Mouse (Mus musculus): ENCODE data around the gene Tsen2. TPM values are rescaled to one million over a fixed set of nuclear protein-coding genes. Genes with fewer than 3 reads are reported as not detected.

The Tsen2 gene
- polyA plus RNA-seq, 1 experiment from 2014 or later, result 25.5 TPM

DNA sequence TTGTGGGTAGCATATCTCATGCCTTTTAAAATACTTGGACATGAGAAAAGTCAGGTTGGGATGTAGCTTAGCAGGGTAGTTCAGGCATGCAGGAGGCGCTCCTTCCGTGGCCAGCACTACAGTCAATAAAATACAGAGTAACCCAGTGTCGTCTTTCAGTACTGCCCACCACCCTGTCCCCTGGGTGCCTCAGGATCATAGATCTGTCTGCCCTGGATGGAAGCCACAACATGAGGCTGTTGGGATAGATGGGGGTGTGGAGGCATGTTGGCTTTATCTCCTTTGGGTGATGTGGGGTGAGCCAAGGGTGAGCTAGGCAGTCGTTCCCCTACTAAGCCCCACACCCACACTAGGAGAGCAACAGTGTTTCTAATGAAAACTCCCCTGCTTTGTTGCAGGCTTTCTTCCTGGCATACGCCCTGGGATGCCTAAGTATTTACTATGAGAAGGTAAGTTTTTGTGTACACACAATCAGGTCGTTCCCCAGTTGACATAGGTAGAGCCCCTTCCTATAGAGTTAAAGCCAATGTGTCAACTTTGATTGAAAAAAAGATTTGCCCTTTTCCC, 21.1 kb downstream of the Tsen2 start:
- H3K27me3 ChIP-seq (replicated peaks; ENCODE audit: control insufficient read depth, insufficient read depth, low read length), result no peaks in the 10 kb centered on the region
- H3K4me1 ChIP-seq (ENCODE audit: control insufficient read depth, insufficient read depth, low read length), result no peaks in the 10 kb centered on the region
- H3K4me3 ChIP-seq (ENCODE audit: low read length), result no peak overlapping the region
- peaks cover 19% of the 10 kb centered on the region for H3K36me3 ChIP-seq (ENCODE audit: control insufficient read depth, insufficient read depth, low read length)
- no peak overlapping the region for H3K27ac ChIP-seq (ENCODE audit: low read length)
- ATAC-seq, result no peak
- H3K9me3 ChIP-seq (ENCODE audit: control insufficient read depth, low read length), result 0 out of 2 replicates have a peak, but pooled peaks cover 2% of the 10 kb centered on the region
- 78% methylated on average over 6 of the region's 6 CpGs for WGBS
- no peak overlapping the region for H3K9ac ChIP-seq (ENCODE audit: low read depth, low read length)
- no peak overlapping the region for H3K4me2 ChIP-seq (ENCODE audit: low read depth, low read length)

DNA sequence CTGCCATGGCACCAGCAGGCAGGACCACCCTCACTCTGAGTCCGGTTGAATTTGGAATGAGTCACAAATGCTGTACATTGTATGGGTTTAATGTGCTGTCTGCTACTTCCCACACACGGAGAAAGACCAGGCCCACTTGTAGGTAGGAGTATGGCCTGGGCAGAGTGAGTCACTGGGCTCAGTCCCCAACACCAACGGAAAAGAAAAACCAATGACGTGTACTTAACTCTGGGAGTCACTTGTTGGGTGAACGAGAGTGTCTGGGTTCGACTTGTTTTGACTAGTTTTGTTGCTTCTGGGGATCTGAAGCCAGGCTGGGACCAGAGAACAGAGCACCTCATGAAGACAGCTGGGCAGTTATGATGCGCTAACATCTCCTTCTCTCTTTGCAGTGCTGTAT, 29.7 kb downstream of the Tsen2 start:
- peaks cover 8% of the 10 kb centered on the region for H3K36me3 ChIP-seq (ENCODE audit: control insufficient read depth, insufficient read depth, low read length)
- H3K4me3 ChIP-seq (ENCODE audit: low read length), result no peak overlapping the region
- no peak overlapping the region for H3K4me2 ChIP-seq (ENCODE audit: low read depth, low read length)
- H3K27me3 ChIP-seq (replicated peaks; ENCODE audit: control insufficient read depth, insufficient read depth, low read length), result no peaks in the 10 kb centered on the region
- H3K4me1 ChIP-seq (ENCODE audit: control insufficient read depth, insufficient read depth, low read length), result no peaks in the 10 kb centered on the region
- no peak for ATAC-seq
- H3K27ac ChIP-seq (ENCODE audit: low read length), result no peak overlapping the region
- H3K9me3 ChIP-seq (ENCODE audit: control insufficient read depth, low read length), result 0 out of 2 replicates have a peak, but pooled peaks cover 1% of the 10 kb centered on the region
- H3K9ac ChIP-seq (ENCODE audit: low read depth, low read length), result no peak overlapping the region
- 88% methylated on average over 7 of the region's 7 CpGs for WGBS

DNA sequence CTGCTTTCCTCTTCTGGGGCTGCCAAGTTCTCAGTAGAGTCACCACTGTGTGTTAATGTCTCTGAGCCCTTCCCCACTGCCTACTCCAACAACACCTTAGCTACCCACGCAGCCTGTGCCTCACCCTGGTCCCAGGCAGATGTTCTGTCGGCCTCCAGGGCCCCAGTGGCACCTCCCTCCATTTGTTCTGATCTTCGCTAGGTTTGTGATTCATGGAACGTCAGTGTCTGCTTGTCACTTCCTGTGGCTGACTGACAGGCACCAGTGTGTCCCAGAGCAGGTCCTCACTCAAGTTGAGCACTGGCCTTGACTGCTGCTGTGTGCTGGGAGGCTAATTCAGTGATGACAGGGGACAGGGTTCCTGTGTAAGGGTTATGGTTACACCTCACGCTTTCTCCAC, 32.9 kb downstream of the Tsen2 start:
- Histone ChIP-seq H3K9ac (ENCODE audit: low read depth, low read length) (no peak overlapping the region), H3K4me2 (ENCODE audit: low read depth, low read length) (no peak overlapping the region), H3K4me1 (ENCODE audit: control insufficient read depth, insufficient read depth, low read length) (no peaks in the 10 kb centered on the region), H3K27me3 (replicated peaks; ENCODE audit: control insufficient read depth, insufficient read depth, low read length) (no peaks in the 10 kb centered on the region), H3K36me3 (ENCODE audit: control insufficient read depth, insufficient read depth, low read length) (no peaks in the 10 kb centered on the region; the same call in 1 of the 2 replicates), H3K9me3 (ENCODE audit: control insufficient read depth, low read length) (no peaks in the 10 kb centered on the region), H3K4me3 (ENCODE audit: low read length) (no peak overlapping the region), H3K27ac (ENCODE audit: low read length) (no peak overlapping the region)
- ATAC-seq, result no peak
- 83% methylated on average over 5 of the region's 5 CpGs for WGBS

DNA sequence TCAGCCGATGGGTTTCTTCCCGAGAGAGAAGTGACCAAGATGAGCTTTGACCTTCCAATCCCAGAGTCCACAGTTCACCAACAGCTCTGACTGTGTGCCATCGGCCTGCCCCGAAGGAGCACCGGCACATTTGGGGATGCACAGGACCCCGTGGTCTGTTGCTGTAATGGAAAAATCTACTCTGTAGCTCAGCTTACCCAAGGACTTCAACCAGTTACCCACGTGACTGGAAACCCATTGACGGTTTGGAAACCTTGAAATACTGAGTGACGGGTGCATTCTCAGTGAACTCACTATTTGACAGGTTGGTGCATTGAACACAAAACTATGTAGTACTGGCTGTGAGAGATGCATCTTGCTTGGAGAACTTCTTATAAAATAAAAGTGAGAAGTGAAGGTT, 33.5 kb downstream of the Tsen2 start:
- H3K4me2 ChIP-seq (ENCODE audit: low read depth, low read length), result no peak overlapping the region
- H3K9me3 ChIP-seq (ENCODE audit: control insufficient read depth, low read length), result no peaks in the 10 kb centered on the region
- no peak for ATAC-seq
- H3K27ac ChIP-seq (ENCODE audit: low read length), result no peak overlapping the region
- no peaks in the 10 kb centered on the region for H3K4me1 ChIP-seq (ENCODE audit: control insufficient read depth, insufficient read depth, low read length)
- 90% methylated on average over 9 of the region's 9 CpGs for WGBS
- H3K4me3 ChIP-seq (ENCODE audit: low read length), result no peak overlapping the region
- no peaks in the 10 kb centered on the region for H3K27me3 ChIP-seq (replicated peaks; ENCODE audit: control insufficient read depth, insufficient read depth, low read length)
- no peak overlapping the region for H3K9ac ChIP-seq (ENCODE audit: low read depth, low read length)
- peaks cover 3% of the 10 kb centered on the region; the same call in 1 of the 2 replicates for H3K36me3 ChIP-seq (ENCODE audit: control insufficient read depth, insufficient read depth, low read length)

DNA sequence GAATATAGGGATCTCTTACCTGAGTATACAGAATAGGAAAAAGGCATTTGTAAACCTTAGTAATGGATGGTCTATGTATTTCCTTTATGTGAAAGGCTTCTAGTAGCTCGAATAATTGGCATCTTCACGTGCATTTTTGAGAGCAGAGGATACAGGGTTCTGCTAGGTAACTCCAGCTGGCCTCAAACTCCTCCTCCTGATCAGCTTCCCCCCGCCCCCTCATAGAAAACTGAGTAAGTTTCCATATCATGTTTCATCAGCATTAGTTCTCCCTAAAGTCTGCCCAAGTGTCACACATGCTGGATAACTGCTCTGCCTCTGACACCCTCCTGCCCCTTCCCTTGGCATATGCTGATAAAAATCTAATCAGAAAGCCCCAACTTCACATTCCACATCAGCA, 36.3 kb downstream of the Tsen2 start:
- Histone ChIP-seq H3K9ac (ENCODE audit: low read depth, low read length) (no peak overlapping the region), H3K27me3 (replicated peaks; ENCODE audit: control insufficient read depth, insufficient read depth, low read length) (no peaks in the 10 kb centered on the region), H3K4me3 (ENCODE audit: low read length) (no peak overlapping the region), H3K27ac (ENCODE audit: low read length) (no peak overlapping the region), H3K4me2 (ENCODE audit: low read depth, low read length) (no peak overlapping the region), H3K4me1 (ENCODE audit: control insufficient read depth, insufficient read depth, low read length) (no peaks in the 10 kb centered on the region), H3K9me3 (ENCODE audit: control insufficient read depth, low read length) (no peaks in the 10 kb centered on the region), H3K36me3 (ENCODE audit: control insufficient read depth, insufficient read depth, low read length) (peaks cover 3% of the 10 kb centered on the region; the same call in 1 of the 2 replicates)
- no peak for ATAC-seq
- WGBS, result 85% methylated on average over 3 of the region's 3 CpGs

DNA sequence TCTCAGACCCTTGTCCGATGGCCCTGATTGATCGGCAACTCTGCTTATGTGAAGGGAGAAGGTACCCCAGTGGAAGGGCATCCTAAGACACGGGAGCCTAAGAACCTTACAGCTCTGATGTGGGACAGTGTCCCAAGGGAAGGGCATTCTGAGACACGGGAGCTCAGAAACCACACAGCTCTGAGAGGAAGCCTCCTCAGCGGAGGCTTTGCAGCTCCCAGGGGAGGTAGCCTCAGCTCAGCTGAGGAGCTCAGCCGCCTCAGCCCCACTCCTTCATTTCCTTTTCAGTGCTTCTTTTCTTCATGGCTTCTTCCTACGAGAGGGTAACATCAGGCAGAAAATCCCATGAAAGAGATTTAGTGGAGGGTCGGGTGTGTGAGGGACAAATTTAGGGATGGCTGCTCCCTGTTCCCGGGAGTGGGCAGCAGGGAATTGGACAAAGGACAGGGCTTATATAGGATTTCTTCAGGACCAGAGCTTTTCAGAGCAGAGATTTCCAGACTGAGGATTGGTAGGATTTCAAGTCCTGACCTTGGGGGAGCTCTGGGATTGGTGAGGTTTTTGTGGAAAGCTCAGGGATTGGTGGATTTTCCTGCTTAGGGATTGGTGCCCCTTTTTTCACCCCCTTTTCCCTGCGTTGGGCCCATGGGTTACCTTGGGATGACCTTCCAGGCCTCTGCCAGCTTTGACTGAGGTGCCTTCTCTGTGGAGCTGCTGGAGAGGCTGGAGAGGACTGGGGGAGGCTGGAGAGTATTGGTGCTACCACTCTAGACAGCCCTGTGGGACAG, 38.1 kb downstream of the Tsen2 start:
- 80% methylated on average over 10 of the region's 10 CpGs for WGBS
- no peak for ATAC-seq

DNA sequence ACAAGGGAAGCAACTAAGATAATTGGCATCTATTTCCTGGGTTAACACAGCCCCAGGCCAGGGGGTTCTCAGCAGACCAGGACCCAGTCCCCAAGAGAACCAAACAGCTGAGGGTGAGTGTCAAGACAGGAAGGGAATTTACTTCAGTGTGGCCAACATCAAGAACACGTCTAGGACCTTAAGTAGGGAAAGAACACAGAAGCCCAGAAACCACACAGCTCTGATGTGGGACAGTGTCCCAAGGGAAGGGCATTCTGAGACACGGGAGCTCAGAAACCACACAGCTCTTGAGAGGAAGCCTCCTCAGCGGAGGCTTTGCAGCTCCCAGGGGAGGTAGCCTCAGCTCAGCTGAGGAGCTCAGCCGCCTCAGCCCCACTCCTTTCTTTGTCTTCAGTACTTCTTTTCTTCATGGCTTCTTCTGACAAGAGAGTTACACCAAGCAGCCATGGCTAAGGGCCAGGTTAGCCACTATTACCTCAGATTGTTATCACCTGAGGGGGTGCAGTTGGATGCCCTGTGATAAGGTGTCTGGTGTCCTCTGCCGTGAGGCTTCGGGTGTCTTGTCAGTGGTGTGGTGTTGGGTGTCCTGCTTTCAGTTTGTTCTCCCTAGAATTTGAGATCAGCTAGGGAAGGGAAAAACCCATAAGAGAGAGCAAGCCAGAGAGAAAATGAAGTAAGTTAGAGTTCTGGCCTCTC, 39.1 kb downstream of the Tsen2 start:
- WGBS, result 79% methylated on average over 6 of the region's 6 CpGs

More for the DNA sequence above, 38.1 kb downstream of the Tsen2 start:
- Histone ChIP-seq H3K9me3 (ENCODE audit: control insufficient read depth, low read length) (no peaks in the 10 kb centered on the region), H3K27ac (ENCODE audit: low read length) (no peak overlapping the region), H3K4me1 (ENCODE audit: control insufficient read depth, insufficient read depth, low read length) (no peaks in the 10 kb centered on the region), H3K4me3 (ENCODE audit: low read length) (no peak overlapping the region), H3K9ac (ENCODE audit: low read depth, low read length) (no peak overlapping the region), H3K36me3 (ENCODE audit: control insufficient read depth, insufficient read depth, low read length) (peaks cover 3% of the 10 kb centered on the region; the same call in 1 of the 2 replicates), H3K27me3 (replicated peaks; ENCODE audit: control insufficient read depth, insufficient read depth, low read length) (no peaks in the 10 kb centered on the region), H3K4me2 (ENCODE audit: low read depth, low read length) (no peak overlapping the region)

DNA sequence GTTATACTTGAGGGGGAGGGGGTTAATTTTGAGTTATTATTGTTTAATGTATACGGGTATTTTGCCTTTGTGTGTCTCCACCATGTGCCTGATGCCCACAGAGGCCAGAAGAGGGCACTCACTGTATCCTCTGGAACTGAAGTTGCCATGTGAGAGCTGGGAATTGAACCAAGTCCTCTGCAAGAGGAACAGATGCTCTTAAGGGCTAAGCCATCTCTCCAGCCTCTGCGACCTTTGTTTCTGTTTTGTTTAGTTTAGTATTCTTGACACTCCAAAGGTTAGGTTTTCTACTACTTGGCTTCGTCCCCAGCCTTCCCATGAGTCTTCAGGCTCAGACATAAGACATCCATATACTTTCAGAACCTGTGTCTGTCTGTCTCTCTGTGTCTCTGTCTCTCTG, 39.7 kb downstream of the Tsen2 start:
- no peak for ATAC-seq
- H3K27me3 ChIP-seq (replicated peaks; ENCODE audit: control insufficient read depth, insufficient read depth, low read length), result no peaks in the 10 kb centered on the region
- no peaks in the 10 kb centered on the region for H3K9me3 ChIP-seq (ENCODE audit: control insufficient read depth, low read length)
- H3K9ac ChIP-seq (ENCODE audit: low read depth, low read length), result no peak overlapping the region
- H3K4me3 ChIP-seq (ENCODE audit: low read length), result no peak overlapping the region
- WGBS, result 73% methylated on average over 3 of the region's 3 CpGs
- H3K27ac ChIP-seq (ENCODE audit: low read length), result no peak overlapping the region
- no peak overlapping the region for H3K4me2 ChIP-seq (ENCODE audit: low read depth, low read length)
- no peaks in the 10 kb centered on the region for H3K4me1 ChIP-seq (ENCODE audit: control insufficient read depth, insufficient read depth, low read length)
- peaks cover 3% of the 10 kb centered on the region; the same call in 1 of the 2 replicates for H3K36me3 ChIP-seq (ENCODE audit: control insufficient read depth, insufficient read depth, low read length)

More for the DNA sequence above, 39.1 kb downstream of the Tsen2 start:
- peaks cover 3% of the 10 kb centered on the region; the same call in 1 of the 2 replicates for H3K36me3 ChIP-seq (ENCODE audit: control insufficient read depth, insufficient read depth, low read length)
- no peak overlapping the region for H3K27ac ChIP-seq (ENCODE audit: low read length)
- no peak overlapping the region for H3K4me2 ChIP-seq (ENCODE audit: low read depth, low read length)
- H3K9me3 ChIP-seq (ENCODE audit: control insufficient read depth, low read length), result no peaks in the 10 kb centered on the region
- H3K4me1 ChIP-seq (ENCODE audit: control insufficient read depth, insufficient read depth, low read length), result no peaks in the 10 kb centered on the region
- H3K27me3 ChIP-seq (replicated peaks; ENCODE audit: control insufficient read depth, insufficient read depth, low read length), result no peaks in the 10 kb centered on the region
- ATAC-seq, result no peak
- no peak overlapping the region for H3K4me3 ChIP-seq (ENCODE audit: low read length)
- H3K9ac ChIP-seq (ENCODE audit: low read depth, low read length), result no peak overlapping the region

DNA sequence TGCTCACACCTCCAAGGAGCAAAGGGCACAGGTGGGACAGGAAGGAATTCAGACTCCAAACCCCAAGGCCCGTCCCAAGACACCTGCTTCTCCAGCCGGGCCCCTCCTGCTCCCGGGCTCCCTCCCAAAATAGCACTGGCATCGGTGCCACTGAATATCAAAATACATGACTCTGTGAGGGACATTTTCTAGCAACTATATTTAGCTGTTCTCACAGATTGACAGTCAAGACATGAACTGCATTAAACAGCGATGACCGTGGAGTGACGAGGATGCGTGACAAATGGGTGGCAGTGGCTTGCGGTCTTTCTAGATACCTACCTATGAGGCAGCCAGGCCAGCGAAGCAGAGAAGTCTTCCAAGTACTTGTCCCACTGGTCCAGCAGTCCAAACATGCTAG, 41.9 kb downstream of the Tsen2 start:
- no peak overlapping the region for H3K27ac ChIP-seq (ENCODE audit: low read length)
- H3K36me3 ChIP-seq (ENCODE audit: control insufficient read depth, insufficient read depth, low read length), result 0 out of 2 replicates have a peak, but pooled peaks cover 3% of the 10 kb centered on the region
- H3K27me3 ChIP-seq (replicated peaks; ENCODE audit: control insufficient read depth, insufficient read depth, low read length), result no peaks in the 10 kb centered on the region
- no peak overlapping the region for H3K9ac ChIP-seq (ENCODE audit: low read depth, low read length)
- WGBS, result 90% methylated on average over 10 of the region's 10 CpGs
- no peak for ATAC-seq
- H3K9me3 ChIP-seq (ENCODE audit: control insufficient read depth, low read length), result no peaks in the 10 kb centered on the region
- no peak overlapping the region for H3K4me3 ChIP-seq (ENCODE audit: low read length)
- H3K4me2 ChIP-seq (ENCODE audit: low read depth, low read length), result no peak overlapping the region
- H3K4me1 ChIP-seq (ENCODE audit: control insufficient read depth, insufficient read depth, low read length), result no peaks in the 10 kb centered on the region
